Mouse (Mus musculus): ENCODE results near the gene Map7. TPM values are rescaled to one million over a fixed set of nuclear protein-coding genes. Genes with fewer than 3 reads are reported as not detected.

The Map7 gene
- total and polyA plus RNA-seq, 2 experiments from 2014 or later = 6.3 to 14.5 TPM

- Histone ChIP-seq H3K4me3 (ENCODE audit: low read depth, low read length) (no peak overlapping the region), H3K4me1 (ENCODE audit: insufficient read depth) (no peaks in the 10 kb centered on the region), H3K4me2 (ENCODE audit: low read depth) (no peak overlapping the region), H3K9ac (no peak overlapping the region), H3K27me3 (ENCODE audit: insufficient read depth, low read length) (no peaks in the 10 kb centered on the region), H3K27ac (ENCODE audit: low read depth, low read length) (no peak overlapping the region), H3K9me3 (ENCODE audit: low read length) (no peaks in the 10 kb centered on the region), H3K36me3 (ENCODE audit: insufficient read depth) (no peaks in the 10 kb centered on the region)
- no peak for TF ChIP-seq CTCF (IDR thresholded peaks at IDR 0.05; ENCODE audit: low read depth)
- WGBS = 92% methylated on average over 6 of the region's 6 CpGs
- DNase-seq (no peak), ATAC-seq (no peak)
These were observed 114.6 kb downstream of the Map7 start for GRCm38 (mm10) chr10:20262896-20263295.

- no peak overlapping the region for H3K9ac ChIP-seq
- no peak overlapping the region for H3K27ac ChIP-seq (ENCODE audit: low read depth, low read length)
- DNase-seq = no peak
- H3K4me1 ChIP-seq (ENCODE audit: insufficient read depth) = no peaks in the 10 kb centered on the region
- H3K4me3 ChIP-seq (ENCODE audit: low read depth, low read length) = no peak overlapping the region
- no peaks in the 10 kb centered on the region for H3K9me3 ChIP-seq (ENCODE audit: low read length)
- ATAC-seq = no peak
- no peaks in the 10 kb centered on the region for H3K36me3 ChIP-seq (ENCODE audit: insufficient read depth)
- no peak overlapping the region for H3K4me2 ChIP-seq (ENCODE audit: low read depth)
- no peak for TF ChIP-seq CTCF (IDR thresholded peaks at IDR 0.05; ENCODE audit: low read depth)
- H3K27me3 ChIP-seq (ENCODE audit: insufficient read depth, low read length) = no peaks in the 10 kb centered on the region
- 82% methylated on average over 7 of the region's 7 CpGs for WGBS
These were observed 116.2 kb downstream of the Map7 start for GRCm38 (mm10) chr10:20264479-20264878.

- H3K4me1 ChIP-seq (ENCODE audit: insufficient read depth) = no peaks in the 10 kb centered on the region
These were observed 118.8 kb downstream of the Map7 start for GRCm38 (mm10) chr10:20267032-20267431.

GRCm38 (mm10) chr10:20268945-20269344 is 120.7 kb downstream of the Map7 start:
- H3K9ac ChIP-seq = no peak overlapping the region
- no peaks in the 10 kb centered on the region for H3K9me3 ChIP-seq (ENCODE audit: low read length)
- no peaks in the 10 kb centered on the region for H3K27me3 ChIP-seq (ENCODE audit: insufficient read depth, low read length)
- no peak for TF ChIP-seq CTCF (IDR thresholded peaks at IDR 0.05; ENCODE audit: low read depth)
- ATAC-seq (peak; percentile 70), DNase-seq (no peak)
- H3K4me3 ChIP-seq (ENCODE audit: low read depth, low read length) = no peak overlapping the region
- no peak overlapping the region for H3K4me2 ChIP-seq (ENCODE audit: low read depth)
- no peaks in the 10 kb centered on the region for H3K36me3 ChIP-seq (ENCODE audit: insufficient read depth)
- H3K4me1 ChIP-seq (ENCODE audit: insufficient read depth) = no peaks in the 10 kb centered on the region
- H3K27ac ChIP-seq (ENCODE audit: low read depth, low read length) = no peak overlapping the region
- WGBS = 41% methylated on average over 7 of the region's 7 CpGs

More at GRCm38 (mm10) chr10:20267032-20267431, 118.8 kb downstream of the Map7 start:
- H3K4me3 ChIP-seq (ENCODE audit: low read depth, low read length) = no peak overlapping the region
- no peaks in the 10 kb centered on the region for H3K9me3 ChIP-seq (ENCODE audit: low read length)
- ATAC-seq (no peak), DNase-seq (no peak)
- 72% methylated on average over 10 of the region's 10 CpGs for WGBS
- H3K36me3 ChIP-seq (ENCODE audit: insufficient read depth) = no peaks in the 10 kb centered on the region
- no peak overlapping the region for H3K4me2 ChIP-seq (ENCODE audit: low read depth)
- H3K27ac ChIP-seq (ENCODE audit: low read depth, low read length) = no peak overlapping the region
- H3K9ac ChIP-seq = no peak overlapping the region
- TF ChIP-seq CTCF (IDR thresholded peaks at IDR 0.05; ENCODE audit: low read depth) = no peak
- no peaks in the 10 kb centered on the region for H3K27me3 ChIP-seq (ENCODE audit: insufficient read depth, low read length)

- no peaks in the 10 kb centered on the region for H3K4me1 ChIP-seq (ENCODE audit: insufficient read depth)
- H3K36me3 ChIP-seq (ENCODE audit: insufficient read depth) = no peaks in the 10 kb centered on the region
- TF ChIP-seq CTCF (IDR thresholded peaks at IDR 0.05; ENCODE audit: low read depth) = no peak
- ATAC-seq = no peak
- H3K9ac ChIP-seq = no peak overlapping the region
- 96% methylated on average over 5 of the region's 5 CpGs for WGBS
- H3K9me3 ChIP-seq (ENCODE audit: low read length) = no peaks in the 10 kb centered on the region
- no peak overlapping the region for H3K27ac ChIP-seq (ENCODE audit: low read depth, low read length)
- no peak for DNase-seq
- H3K4me2 ChIP-seq (ENCODE audit: low read depth) = no peak overlapping the region
- no peaks in the 10 kb centered on the region for H3K27me3 ChIP-seq (ENCODE audit: insufficient read depth, low read length)
- no peak overlapping the region for H3K4me3 ChIP-seq (ENCODE audit: low read depth, low read length)
These were observed 124.1 kb downstream of the Map7 start for GRCm38 (mm10) chr10:20272380-20272779.

- Histone ChIP-seq H3K27me3 (ENCODE audit: insufficient read depth, low read length) (no peaks in the 10 kb centered on the region), H3K36me3 (ENCODE audit: insufficient read depth) (no peaks in the 10 kb centered on the region), H3K4me2 (ENCODE audit: low read depth) (no peak overlapping the region), H3K4me3 (ENCODE audit: low read depth, low read length) (no peak overlapping the region), H3K9me3 (ENCODE audit: low read length) (no peaks in the 10 kb centered on the region), H3K4me1 (ENCODE audit: insufficient read depth) (no peaks in the 10 kb centered on the region), H3K27ac (ENCODE audit: low read depth, low read length) (no peak overlapping the region), H3K9ac (no peak overlapping the region)
- 70% methylated on average over 15 of the region's 15 CpGs for WGBS
- ATAC-seq = no peak
- no peak for DNase-seq
- no peak for TF ChIP-seq CTCF (IDR thresholded peaks at IDR 0.05; ENCODE audit: low read depth)
These were observed 125.0 kb downstream of the Map7 start for GRCm38 (mm10) chr10:20273278-20273677.

GRCm38 (mm10) chr10:20274022-20274421 is 125.8 kb downstream of the Map7 start:
- no peak overlapping the region for H3K9ac ChIP-seq
- no peaks in the 10 kb centered on the region for H3K4me1 ChIP-seq (ENCODE audit: insufficient read depth)
- no peaks in the 10 kb centered on the region for H3K9me3 ChIP-seq (ENCODE audit: low read length)
- H3K27ac ChIP-seq (ENCODE audit: low read depth, low read length) = no peak overlapping the region
- 90% methylated on average over 9 of the region's 9 CpGs for WGBS
- H3K27me3 ChIP-seq (ENCODE audit: insufficient read depth, low read length) = no peaks in the 10 kb centered on the region
- H3K36me3 ChIP-seq (ENCODE audit: insufficient read depth) = no peaks in the 10 kb centered on the region
- H3K4me2 ChIP-seq (ENCODE audit: low read depth) = no peak overlapping the region
- TF ChIP-seq CTCF (IDR thresholded peaks at IDR 0.05; ENCODE audit: low read depth) = no peak
- DNase-seq (no peak), ATAC-seq (no peak)
- no peak overlapping the region for H3K4me3 ChIP-seq (ENCODE audit: low read depth, low read length)

- Histone ChIP-seq H3K4me1 (ENCODE audit: insufficient read depth) (peaks cover 14% of the 10 kb centered on the region), H3K27me3 (ENCODE audit: insufficient read depth, low read length) (no peaks in the 10 kb centered on the region), H3K4me2 (ENCODE audit: low read depth) (no peak overlapping the region), H3K27ac (ENCODE audit: low read depth, low read length) (no peak overlapping the region), H3K4me3 (ENCODE audit: low read depth, low read length) (no peak overlapping the region), H3K9ac (no peak overlapping the region), H3K9me3 (ENCODE audit: low read length) (no peaks in the 10 kb centered on the region), H3K36me3 (ENCODE audit: insufficient read depth) (no peaks in the 10 kb centered on the region)
- no peak for TF ChIP-seq CTCF (IDR thresholded peaks at IDR 0.05; ENCODE audit: low read depth)
- no peak for DNase-seq
- WGBS = 79% methylated on average over 2 of the region's 2 CpGs
- no peak for ATAC-seq
These were observed 133.2 kb downstream of the Map7 start for GRCm38 (mm10) chr10:20281456-20281855.
